Mouse (Mus musculus): ENCODE data around the gene Sprtn.

DNA sequence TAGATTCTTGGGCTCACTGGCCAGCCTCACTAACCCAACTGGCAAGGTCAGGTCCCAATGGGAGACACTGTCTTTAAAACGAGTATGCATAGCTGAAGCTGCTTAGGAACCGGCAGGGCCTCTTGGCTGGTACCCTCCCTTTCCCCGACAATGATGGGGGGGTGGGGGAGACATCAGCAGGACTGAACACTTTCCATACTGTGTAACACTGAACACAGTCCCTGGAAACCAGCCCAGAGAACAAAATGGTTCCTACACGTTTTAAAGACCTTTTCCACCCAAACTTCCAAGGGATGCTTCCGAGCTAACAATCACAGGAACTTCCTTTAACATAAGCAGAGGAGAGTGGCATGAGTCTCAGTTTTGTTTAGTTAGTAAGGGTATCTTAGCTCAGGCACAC lies 37.4 kb downstream of the Sprtn start:
- TF ChIP-seq POLR2A (IDR thresholded peaks at IDR 0.05; ENCODE audit: insufficient read depth, low read depth, low read length) = no peak
- no peak for TF ChIP-seq CTCF (IDR thresholded peaks at IDR 0.05; ENCODE audit: insufficient read depth, low read depth, low read length)

Data from olfactory bulb, adult 2 months (tissue).